Mouse (Mus musculus): Measurements from ENCODE around the gene 1700021F07Rik. TPM values are rescaled to one million over a fixed set of nuclear protein-coding genes. Genes with fewer than 3 reads are reported as not detected.

The 1700021F07Rik gene
- total and polyA plus RNA-seq, 3 experiments = not detected

DNA sequence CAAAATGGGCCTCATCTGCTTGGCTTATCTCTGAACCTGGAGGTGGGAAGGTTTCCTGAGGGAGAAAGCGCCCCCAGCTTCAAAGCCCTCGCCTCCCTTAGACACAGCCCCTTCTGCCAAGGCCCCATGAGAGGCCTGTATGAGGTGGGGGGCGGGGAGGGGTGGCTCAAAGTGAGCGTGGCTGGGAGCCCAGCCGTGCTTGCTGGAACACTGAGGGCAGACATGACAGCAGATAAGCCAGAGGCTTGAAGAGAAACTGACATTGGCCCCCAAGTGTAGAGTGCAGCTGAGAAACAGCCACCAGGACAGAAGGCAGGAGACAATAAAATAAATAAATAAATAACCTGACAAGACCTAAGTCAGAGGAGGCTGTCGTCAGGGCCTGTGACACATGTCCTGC, 7.2 kb upstream of the 1700021F07Rik start:
- Histone ChIP-seq H3K4me1 (ENCODE audit: control insufficient read depth, insufficient read depth, low read length) (no peaks in the 10 kb centered on the region; the same call in 1 of the 2 replicates), H3K27me3 (ENCODE audit: control insufficient read depth, insufficient read depth, low read length) (no peaks in the 10 kb centered on the region), H3K9ac (ENCODE audit: low read depth, low read length) (no peak overlapping the region), H3K79me2 (replicated peaks; ENCODE audit: control insufficient read depth, insufficient read depth, low read length) (no peaks in the 10 kb centered on the region), H3K27ac (no peak overlapping the region), H3K4me3 (no peak overlapping the region), H3K36me3 (ENCODE audit: control insufficient read depth, insufficient read depth, low read length) (no peaks in the 10 kb centered on the region)
- intact Hi-C loops (cut with DNase I) = no loop called here
- no peak for DNase-seq
- WGBS = 41% methylated on average over 6 of the region's 6 CpGs
- TF ChIP-seq EP300 (IDR thresholded peaks at IDR 0.05; ENCODE audit: insufficient read depth, low read depth, low read length) (no peak), CTCF (IDR thresholded peaks at IDR 0.05) (no peak), POLR2A (IDR thresholded peaks at IDR 0.05; ENCODE audit: insufficient read depth, low read depth, low read length) (no peak)

DNA sequence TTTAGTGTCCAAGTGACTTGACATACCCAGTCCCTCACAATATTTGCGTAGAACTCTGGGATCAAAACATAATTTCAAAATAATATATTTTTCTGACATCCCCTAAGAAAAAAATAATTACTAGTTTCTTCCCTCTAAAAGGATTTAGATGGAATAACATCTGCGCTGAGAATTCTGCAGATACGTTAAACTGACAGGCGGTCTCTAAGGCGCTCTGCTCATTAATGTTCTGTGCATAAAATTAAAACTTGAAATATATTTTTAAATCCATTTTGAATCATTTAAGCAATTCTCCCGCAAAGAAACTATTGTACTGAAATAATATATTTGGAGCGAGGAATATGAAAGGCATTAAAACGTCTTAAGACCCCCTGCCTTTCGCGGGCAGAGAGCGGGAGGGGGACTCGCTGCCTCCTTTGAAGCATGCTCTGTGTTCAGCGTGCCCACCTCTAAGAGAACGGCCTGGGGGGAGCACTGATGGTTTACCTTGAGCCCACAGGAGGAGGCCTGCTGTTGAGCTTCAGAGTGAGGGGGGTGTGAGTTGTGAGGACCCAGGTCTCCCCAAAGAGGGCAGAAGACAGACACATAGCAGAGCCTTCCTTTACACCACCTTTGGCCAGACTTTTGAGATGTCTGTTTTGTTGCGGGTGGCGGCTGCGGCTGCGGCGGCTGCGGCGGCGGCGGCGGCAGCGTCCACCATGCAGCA, 6.1 kb upstream of the 1700021F07Rik start:
- intact Hi-C loops (cut with DNase I) = no loop called here
- H3K36me3 ChIP-seq (ENCODE audit: control insufficient read depth, insufficient read depth, low read length) = no peaks in the 10 kb centered on the region
- 88% methylated on average over 25 of the region's 25 CpGs for WGBS
- H3K79me2 ChIP-seq (replicated peaks; ENCODE audit: control insufficient read depth, insufficient read depth, low read length) = no peaks in the 10 kb centered on the region
- H3K27me3 ChIP-seq (ENCODE audit: control insufficient read depth, insufficient read depth, low read length) = no peaks in the 10 kb centered on the region
- H3K27ac ChIP-seq = no peak overlapping the region
- H3K4me1 ChIP-seq (ENCODE audit: control insufficient read depth, insufficient read depth, low read length) = no peaks in the 10 kb centered on the region; the same call in 1 of the 2 replicates
- H3K4me3 ChIP-seq = no peak overlapping the region
- DNase-seq = no peak
- TF ChIP-seq EP300 (IDR thresholded peaks at IDR 0.05; ENCODE audit: insufficient read depth, low read depth, low read length) (no peak), CTCF (IDR thresholded peaks at IDR 0.05) (no peak), POLR2A (IDR thresholded peaks at IDR 0.05; ENCODE audit: insufficient read depth, low read depth, low read length) (no peak)
- H3K9ac ChIP-seq (ENCODE audit: low read depth, low read length) = no peak overlapping the region

DNA sequence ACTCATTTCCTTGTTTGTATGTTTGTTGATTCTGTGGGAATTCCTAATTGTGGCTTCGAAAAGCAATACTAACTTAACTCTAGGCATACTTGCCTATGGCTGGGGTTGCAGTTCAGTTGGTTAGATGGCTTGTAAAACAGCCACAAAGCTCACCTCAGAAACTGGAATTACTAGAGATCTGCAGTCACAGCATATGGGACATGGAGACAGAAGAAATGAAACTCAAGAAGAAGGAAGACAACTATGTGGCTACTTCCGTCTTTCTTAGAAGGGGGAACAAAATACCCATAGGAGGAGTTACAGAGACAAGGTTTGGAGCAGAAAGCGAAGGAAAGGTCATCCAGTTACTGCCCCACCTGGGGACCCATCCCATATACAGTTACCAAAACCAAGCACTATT, 6.1 kb downstream of the 1700021F07Rik start:
- Histone ChIP-seq H3K27me3 (ENCODE audit: control insufficient read depth, insufficient read depth, low read length) (no peaks in the 10 kb centered on the region), H3K9ac (ENCODE audit: low read depth, low read length) (no peak overlapping the region), H3K4me3 (no peak overlapping the region), H3K27ac (no peak overlapping the region), H3K79me2 (replicated peaks; ENCODE audit: control insufficient read depth, insufficient read depth, low read length) (no peaks in the 10 kb centered on the region), H3K4me1 (ENCODE audit: control insufficient read depth, insufficient read depth, low read length) (peaks cover 2% of the 10 kb centered on the region), H3K36me3 (ENCODE audit: control insufficient read depth, insufficient read depth, low read length) (no peaks in the 10 kb centered on the region)
- TF ChIP-seq POLR2A (IDR thresholded peaks at IDR 0.05; ENCODE audit: insufficient read depth, low read depth, low read length) = no peak
- no peak for TF ChIP-seq CTCF (IDR thresholded peaks at IDR 0.05)
- no peak for TF ChIP-seq EP300 (IDR thresholded peaks at IDR 0.05; ENCODE audit: insufficient read depth, low read depth, low read length)
- intact Hi-C loops (cut with DNase I) = no loop called here
- DNase-seq = no peak
- 77% methylated on average over 3 of the region's 3 CpGs for WGBS

DNA sequence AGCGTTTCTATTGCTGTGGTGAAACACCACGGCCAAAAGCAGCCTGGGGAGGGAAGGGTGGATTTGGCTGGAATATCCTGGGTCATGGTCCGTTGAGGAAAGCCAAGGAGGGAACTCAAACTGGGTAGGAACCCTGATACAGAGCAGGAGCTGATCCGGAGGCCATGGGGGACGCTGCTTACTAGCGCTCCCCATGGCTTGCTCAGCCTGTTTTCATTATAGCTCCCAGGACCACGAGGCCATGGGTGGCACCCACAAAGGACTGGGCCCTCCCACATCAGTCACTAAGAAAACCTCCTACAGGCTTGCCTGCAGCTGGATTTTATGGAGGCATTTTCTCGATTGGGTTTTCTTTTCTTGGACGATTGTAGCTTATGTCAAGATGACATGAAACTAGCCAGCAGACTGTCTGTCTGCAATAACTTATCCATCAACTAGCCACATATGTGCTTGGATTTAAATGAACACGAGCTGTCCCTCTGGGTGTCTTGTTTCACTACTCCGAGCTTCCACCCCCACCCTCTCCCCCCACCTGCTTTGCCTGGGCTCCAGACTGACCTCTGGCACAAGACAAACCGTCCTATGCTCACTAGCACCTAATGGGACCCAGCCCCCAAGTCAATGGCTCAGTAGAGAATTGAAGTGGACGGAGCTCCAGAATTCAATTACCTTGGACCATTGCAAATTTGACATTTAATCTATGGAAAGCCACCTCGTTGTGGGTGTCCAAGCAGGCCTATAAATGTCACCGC, 10.5 kb downstream of the 1700021F07Rik start:
- H3K36me3 ChIP-seq (ENCODE audit: control insufficient read depth, insufficient read depth, low read length) = no peaks in the 10 kb centered on the region
- no peak for DNase-seq
- TF ChIP-seq CTCF (IDR thresholded peaks at IDR 0.05) (no peak), EP300 (IDR thresholded peaks at IDR 0.05; ENCODE audit: insufficient read depth, low read depth, low read length) (no peak), POLR2A (IDR thresholded peaks at IDR 0.05; ENCODE audit: insufficient read depth, low read depth, low read length) (no peak)
- no peak overlapping the region for H3K9ac ChIP-seq (ENCODE audit: low read depth, low read length)
- intact Hi-C loops (cut with DNase I) = no loop called here
- WGBS = 78% methylated on average over 15 of the region's 15 CpGs
- H3K27ac ChIP-seq = no peak overlapping the region
- no peaks in the 10 kb centered on the region for H3K27me3 ChIP-seq (ENCODE audit: control insufficient read depth, insufficient read depth, low read length)
- H3K4me1 ChIP-seq (ENCODE audit: control insufficient read depth, insufficient read depth, low read length) = peaks cover 2% of the 10 kb centered on the region
- no peaks in the 10 kb centered on the region for H3K79me2 ChIP-seq (replicated peaks; ENCODE audit: control insufficient read depth, insufficient read depth, low read length)
- no peak overlapping the region for H3K4me3 ChIP-seq

DNA sequence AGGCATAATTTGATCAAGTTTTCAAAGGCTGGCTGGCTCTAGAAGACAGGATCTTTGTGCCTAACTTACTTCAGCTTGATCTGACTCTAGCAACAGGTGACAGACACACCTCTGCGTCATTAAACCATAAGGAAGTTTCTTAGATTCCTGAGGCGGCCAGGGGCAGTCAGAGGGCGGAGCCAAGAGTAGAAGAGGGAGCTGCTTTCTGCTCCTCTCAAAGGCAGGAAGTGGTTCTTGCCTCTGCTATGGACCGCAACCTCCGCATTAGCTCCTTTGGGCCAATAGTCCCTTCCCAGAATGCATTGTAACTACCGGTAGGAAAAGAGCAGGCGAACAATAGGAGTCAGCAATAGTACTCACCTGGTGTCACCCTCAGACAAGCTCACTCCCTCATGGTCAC, 12.2 kb downstream of the 1700021F07Rik start:
- Histone ChIP-seq H3K36me3 (ENCODE audit: control insufficient read depth, insufficient read depth, low read length) (no peaks in the 10 kb centered on the region), H3K27ac (no peak overlapping the region), H3K27me3 (ENCODE audit: control insufficient read depth, insufficient read depth, low read length) (no peaks in the 10 kb centered on the region), H3K4me1 (ENCODE audit: control insufficient read depth, insufficient read depth, low read length) (peaks cover 2% of the 10 kb centered on the region), H3K9ac (ENCODE audit: low read depth, low read length) (no peak overlapping the region), H3K4me3 (no peak overlapping the region), H3K79me2 (replicated peaks; ENCODE audit: control insufficient read depth, insufficient read depth, low read length) (no peaks in the 10 kb centered on the region)
- no peak for DNase-seq
- TF ChIP-seq POLR2A (IDR thresholded peaks at IDR 0.05; ENCODE audit: insufficient read depth, low read depth, low read length) = no peak
- TF ChIP-seq EP300 (IDR thresholded peaks at IDR 0.05; ENCODE audit: insufficient read depth, low read depth, low read length) = no peak
- TF ChIP-seq CTCF (IDR thresholded peaks at IDR 0.05) = no peak
- intact Hi-C loops (cut with DNase I) = no loop called here
- 60% methylated on average over 7 of the region's 7 CpGs for WGBS

DNA sequence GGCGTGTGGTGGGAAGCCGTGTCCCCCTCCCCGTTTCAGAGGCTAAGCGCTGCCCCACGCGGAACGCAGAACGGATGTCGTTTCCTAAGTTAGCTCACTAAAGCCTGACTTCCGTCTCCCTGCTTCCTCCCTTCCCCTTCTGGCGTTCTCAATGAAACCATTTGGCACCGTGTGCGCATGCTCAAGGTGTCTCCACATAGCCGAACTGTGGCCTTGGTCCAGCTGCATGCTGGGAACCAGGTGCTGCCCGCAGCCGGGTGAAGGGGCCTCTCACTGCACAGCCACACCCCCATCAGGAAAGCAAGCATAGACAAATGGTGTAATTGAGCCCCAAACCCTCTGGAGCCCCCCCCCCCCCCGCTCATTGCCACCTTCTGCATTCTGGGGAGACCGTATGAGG, 13.0 kb downstream of the 1700021F07Rik start:
- 79% methylated on average over 18 of the region's 18 CpGs for WGBS
- TF ChIP-seq EP300 (IDR thresholded peaks at IDR 0.05; ENCODE audit: insufficient read depth, low read depth, low read length) = no peak
- TF ChIP-seq CTCF (IDR thresholded peaks at IDR 0.05) = no peak
- TF ChIP-seq POLR2A (IDR thresholded peaks at IDR 0.05; ENCODE audit: insufficient read depth, low read depth, low read length) = no peak
- no peak for DNase-seq
- intact Hi-C loops (cut with DNase I) = no loop called here
- Histone ChIP-seq H3K9ac (ENCODE audit: low read depth, low read length) (no peak overlapping the region), H3K79me2 (replicated peaks; ENCODE audit: control insufficient read depth, insufficient read depth, low read length) (no peaks in the 10 kb centered on the region), H3K4me1 (ENCODE audit: control insufficient read depth, insufficient read depth, low read length) (peaks cover 2% of the 10 kb centered on the region), H3K4me3 (no peak overlapping the region), H3K27me3 (ENCODE audit: control insufficient read depth, insufficient read depth, low read length) (no peaks in the 10 kb centered on the region), H3K36me3 (ENCODE audit: control insufficient read depth, insufficient read depth, low read length) (no peaks in the 10 kb centered on the region), H3K27ac (no peak overlapping the region)
